Mouse (Mus musculus) liver, adult 2 months (tissue): Measurements from ENCODE around the gene Evi5. TPM values are rescaled to one million over a fixed set of nuclear protein-coding genes. Genes with fewer than 3 reads are reported as not detected.
A peak's percentile ranks its signal among the peaks of the same experiment; 100 is the strongest.

Source experiments
- DNase-seq: peaks from one replicate; pipeline ENCODE4 v3.0.0-alpha.2; 2011; ENCODE audit warnings: low read depth, low spot score; ENCODE audit errors: extremely low read depth
- H3K27ac ChIP-seq: fragments of 200-500 bp; replicated peaks from 2 replicates; pipeline ENCODE4 v1.5.1; 2012; ENCODE audit warnings: low read depth, mild to moderate bottlenecking, control low read depth, inconsistent platforms, low read length; ENCODE audit not compliant: insufficient read depth
- H3K27me3 ChIP-seq: fragments of 200-500 bp; 2 replicates; pipeline ENCODE4 v1.6.1; 2012; ENCODE audit warnings: mild to moderate bottlenecking, moderate library complexity, low read length, inconsistent platforms; ENCODE audit not compliant: control insufficient read depth, insufficient read depth
- H3K36me3 ChIP-seq: fragments of 200-500 bp; 2 replicates; pipeline ENCODE4 v1.6.1; 2012; ENCODE audit warnings: low read length, inconsistent platforms; ENCODE audit not compliant: control insufficient read depth, insufficient read depth
- H3K4me1 ChIP-seq: fragments of 200-500 bp; 2 replicates; pipeline ENCODE4 v1.6.1; 2011; ENCODE audit warnings: low read length; ENCODE audit not compliant: control insufficient read depth, insufficient read depth
- H3K4me3 ChIP-seq: fragments of 200-500 bp; 2 replicates; pipeline ENCODE4 v1.5.1; 2011; ENCODE audit warnings: low read depth, mild to moderate bottlenecking, control low read depth, low read length, moderate library complexity; ENCODE audit not compliant: insufficient read depth
- H3K79me2 ChIP-seq: fragments of 200-500 bp; 2 replicates; pipeline ENCODE4 v1.6.1; 2012; ENCODE audit warnings: inconsistent platforms, mild to moderate bottlenecking, low read length, moderate library complexity; ENCODE audit not compliant: control insufficient read depth, insufficient read depth
- H3K9ac ChIP-seq: fragments of 200-500 bp; 2 replicates; pipeline ENCODE4 v1.6.1; 2012; ENCODE audit warnings: low read depth, mild to moderate bottlenecking, control low read depth, inconsistent platforms, low read length
- CTCF ChIP-seq: fragments of 200-500 bp; IDR thresholded peaks from 2 replicates; pipeline ENCODE4 v1.5.1; 2011; ENCODE audit warnings: low read depth, low read length, control low read depth
- POLR2A ChIP-seq: fragments of 200-500 bp; IDR thresholded peaks from 2 replicates; pipeline ENCODE4 v1.6.1; 2011; ENCODE audit warnings: low read length, control low read depth; ENCODE audit not compliant: insufficient read depth; ENCODE audit errors: extremely low read depth
- WGBS: fragments of 180-500 bp; shearing (Covaris S2); methylation state at CpG from one replicate; pipeline ENCODE4 v1.1.7; 2018; 5-methylcytosine and 5-hydroxymethylcytosine counted together
- polyA plus RNA-seq: library from polyadenylated mRNA; depleted of rRNA; stranded (reverse); fragments of >200 nt; gene quantifications from 2 replicates; pipeline ENCODE4 v1.2.3, GENCODE M21; 2012
- total RNA-seq: library from RNA; depleted of rRNA; stranded (reverse); fragments of >200 nt; gene quantifications from 2 replicates; pipeline ENCODE4 v1.2.3, GENCODE M21; 2014

Evi5 gene
- total and polyA plus RNA-seq, 2 experiments, result 29.0 to 118 TPM

GRCm38 (mm10) chr5:107724661-107725434 is 150.1 kb downstream of the Evi5 start:
- WGBS, result 2% methylated on average over 52 of the region's 52 CpGs
- Histone ChIP-seq H3K4me1 (peaks cover 10% of the 10 kb centered on the region), H3K36me3 (no peaks in the 10 kb centered on the region), H3K4me3 (peak overlapping the region; percentile 36; the same call in 1 of the 2 replicates), H3K9ac (no peak overlapping the region), H3K79me2 (no peaks in the 10 kb centered on the region), H3K27ac (no peak overlapping the region), H3K27me3 (peaks cover 57% of the 10 kb centered on the region)
- no peak for DNase-seq
- TF ChIP-seq POLR2A, result no peak
- no peak for TF ChIP-seq CTCF

GRCm38 (mm10) chr5:107723541-107724511 is 151.1 kb downstream of the Evi5 start:
- no peaks in the 10 kb centered on the region for H3K36me3 ChIP-seq
- H3K27ac ChIP-seq, result no peak overlapping the region
- peak overlapping the region; percentile 6; the same call in 1 of the 2 replicates for H3K4me3 ChIP-seq
- no peaks in the 10 kb centered on the region for H3K79me2 ChIP-seq
- H3K9ac ChIP-seq, result no peak overlapping the region
- WGBS, result 2% methylated on average over 49 of the region's 49 CpGs
- peaks cover 10% of the 10 kb centered on the region for H3K4me1 ChIP-seq
- TF ChIP-seq POLR2A, result no peak
- TF ChIP-seq CTCF, result no peak
- DNase-seq, result no peak
- H3K27me3 ChIP-seq, result peaks cover 58% of the 10 kb centered on the region

GRCm38 (mm10) chr5:107722661-107723532 is 152.0 kb downstream of the Evi5 start:
- Histone ChIP-seq H3K4me1 (peaks cover 10% of the 10 kb centered on the region), H3K9ac (no peak overlapping the region)

GRCm38 (mm10) chr5:107721638-107722011 is 153.3 kb downstream of the Evi5 start:
- Histone ChIP-seq H3K4me3 (no peak overlapping the region), H3K27me3 (peaks cover 59% of the 10 kb centered on the region), H3K27ac (no peak overlapping the region), H3K79me2 (no peaks in the 10 kb centered on the region), H3K9ac (no peak overlapping the region), H3K4me1 (peaks cover 10% of the 10 kb centered on the region), H3K36me3 (no peaks in the 10 kb centered on the region)
- TF ChIP-seq POLR2A (no peak), CTCF (no peak)
- no peak for DNase-seq
- 9% methylated on average over 33 of the region's 33 CpGs for WGBS

More at GRCm38 (mm10) chr5:107722661-107723532, 152.0 kb downstream of the Evi5 start:
- Histone ChIP-seq H3K36me3 (no peaks in the 10 kb centered on the region), H3K27ac (no peak overlapping the region), H3K4me3 (no peak overlapping the region; the same call in 1 of the 2 replicates), H3K27me3 (peaks cover 58% of the 10 kb centered on the region), H3K79me2 (no peaks in the 10 kb centered on the region)
- no peak for DNase-seq
- no peak for TF ChIP-seq CTCF
- no peak for TF ChIP-seq POLR2A
- WGBS, result 3% methylated on average over 34 of the region's 34 CpGs

GRCm38 (mm10) chr5:107720991-107721637 is 153.8 kb downstream of the Evi5 start:
- H3K9ac ChIP-seq, result no peak overlapping the region
- peaks cover 54% of the 10 kb centered on the region for H3K27me3 ChIP-seq

More at GRCm38 (mm10) chr5:107720991-107721637, 153.8 kb downstream of the Evi5 start:
- no peaks in the 10 kb centered on the region for H3K79me2 ChIP-seq
- H3K4me3 ChIP-seq, result no peak overlapping the region
- no peak for DNase-seq
- TF ChIP-seq POLR2A (no peak), CTCF (no peak)
- no peak overlapping the region for H3K27ac ChIP-seq
- no peaks in the 10 kb centered on the region for H3K36me3 ChIP-seq
- H3K4me1 ChIP-seq, result peaks cover 10% of the 10 kb centered on the region
- WGBS, result 6% methylated on average over 58 of the region's 58 CpGs
